Mouse (Mus musculus) liver, embryonic 15.5 days (tissue): ENCODE measurements around the gene Cabcoco1. TPM values are rescaled to one million over a fixed set of nuclear protein-coding genes. Genes with fewer than 3 reads are reported as not detected.

Experiments used
- ATAC-seq: fragments of 200-750 bp; cut with Nextera tagmentation; 2 replicates; pipeline ENCODE4 v1.8.0; 2017; ENCODE audit warnings: moderate number of reproducible peaks, mild to moderate bottlenecking, moderate library complexity; ENCODE audit not compliant: insufficient read depth
- H3K27ac ChIP-seq: fragments of 300-500 bp; sonication (generic); replicated peaks from 2 replicates; pipeline ENCODE4 v1.5.1; 2015; ENCODE audit warnings: mild to moderate bottlenecking, inconsistent platforms
- H3K27me3 ChIP-seq: fragments of 300-500 bp; sonication (generic); 2 replicates; pipeline ENCODE4 v1.6.1; 2015; ENCODE audit warnings: mild to moderate bottlenecking, inconsistent platforms
- H3K36me3 ChIP-seq: fragments of 300-500 bp; sonication (generic); replicated peaks from 2 replicates; pipeline ENCODE4 v1.6.1; 2015; ENCODE audit warnings: moderate library complexity, mild to moderate bottlenecking, inconsistent platforms
- H3K4me1 ChIP-seq: fragments of 300-500 bp; sonication (generic); replicated peaks from 2 replicates; pipeline ENCODE4 v1.6.1; 2015; ENCODE audit warnings: inconsistent platforms
- H3K4me2 ChIP-seq: fragments of 300-500 bp; sonication (generic); 2 replicates; pipeline ENCODE4 v1.6.1; 2015; ENCODE audit warnings: moderate library complexity, mild to moderate bottlenecking, inconsistent platforms
- H3K4me3 ChIP-seq: fragments of 300-500 bp; sonication (generic); replicated peaks from 2 replicates; pipeline ENCODE4 v1.5.1; 2015; ENCODE audit warnings: mild to moderate bottlenecking, inconsistent platforms
- H3K9ac ChIP-seq: fragments of 300-500 bp; sonication (generic); 2 replicates; pipeline ENCODE4 v1.6.1; 2015; ENCODE audit warnings: moderate library complexity, mild to moderate bottlenecking, inconsistent platforms
- H3K9me3 ChIP-seq: fragments of 300-500 bp; sonication (generic); replicated peaks from 2 replicates; pipeline ENCODE4 v1.6.1; 2016; ENCODE audit warnings: inconsistent platforms
- WGBS: fragments of 180-500 bp; shearing (Covaris S2); methylation state at CpG from one replicate; pipeline ENCODE4 v1.1.7; 2015; ENCODE audit warnings: mixed read lengths; ENCODE audit not compliant: insufficient replicate concordance; 5-methylcytosine and 5-hydroxymethylcytosine counted together
- polyA plus RNA-seq: library from polyadenylated mRNA; unstranded; fragments of >200 nt; fragmentation: Nextera tagmentation; extraction: Ambion mirVana; gene quantifications from 2 replicates; pipeline ENCODE4 v1.2.1, GENCODE M21; 2015

The Cabcoco1 gene
- polyA plus RNA-seq, 1 experiment from 2014 or later = 0.96 TPM

- Histone ChIP-seq H3K9me3 (no peaks in the 10 kb centered on the region), H3K27me3 (no peaks in the 10 kb centered on the region), H3K9ac (no peak overlapping the region), H3K4me3 (0 out of 2 replicates have a peak overlapping the region, but pooled peaks have one; percentile 1), H3K4me2 (peak overlapping the region; percentile 47), H3K36me3 (no peaks in the 10 kb centered on the region), H3K27ac (peak overlapping the region; percentile 76), H3K4me1 (peaks cover 21% of the 10 kb centered on the region)
- 9% methylated on average over 15 of the region's 15 CpGs for WGBS
- ATAC-seq = peak; percentile 66
Observed at GRCm38 (mm10) chr10:68445876-68446796, 95.6 kb downstream of the Cabcoco1 start.

- no peak for ATAC-seq
- H3K36me3 ChIP-seq = no peaks in the 10 kb centered on the region
- no peaks in the 10 kb centered on the region for H3K27me3 ChIP-seq
- H3K4me3 ChIP-seq = no peak overlapping the region
- H3K9me3 ChIP-seq = no peaks in the 10 kb centered on the region
- H3K9ac ChIP-seq = no peak overlapping the region
- 51% methylated on average over 8 of the region's 8 CpGs for WGBS
- peaks cover 21% of the 10 kb centered on the region for H3K4me1 ChIP-seq
- 0 out of 2 replicates have a peak overlapping the region, but pooled peaks have one; percentile 76 for H3K27ac ChIP-seq
- H3K4me2 ChIP-seq = peak overlapping the region; percentile 47
Observed at GRCm38 (mm10) chr10:68445244-68445811, 96.4 kb downstream of the Cabcoco1 start.

- ATAC-seq = no peak
- no peaks in the 10 kb centered on the region for H3K9me3 ChIP-seq
- no peaks in the 10 kb centered on the region for H3K27me3 ChIP-seq
- H3K9ac ChIP-seq = no peak overlapping the region
- H3K4me2 ChIP-seq = no peak overlapping the region
- WGBS = 63% methylated on average over 14 of the region's 14 CpGs
- no peak overlapping the region for H3K27ac ChIP-seq
- H3K36me3 ChIP-seq = no peaks in the 10 kb centered on the region
- H3K4me3 ChIP-seq = no peak overlapping the region
- H3K4me1 ChIP-seq = peaks cover 21% of the 10 kb centered on the region
Observed at GRCm38 (mm10) chr10:68444361-68445114, 97.2 kb downstream of the Cabcoco1 start.

- Histone ChIP-seq H3K4me3 (no peak overlapping the region), H3K9ac (no peak overlapping the region), H3K36me3 (no peaks in the 10 kb centered on the region), H3K27ac (no peak overlapping the region), H3K9me3 (no peaks in the 10 kb centered on the region), H3K4me2 (no peak overlapping the region), H3K27me3 (no peaks in the 10 kb centered on the region), H3K4me1 (peaks cover 21% of the 10 kb centered on the region)
- no peak for ATAC-seq
- WGBS = 5% methylated on average over 7 of the region's 7 CpGs
Observed at GRCm38 (mm10) chr10:68443132-68443531, 98.6 kb downstream of the Cabcoco1 start.

- peaks cover 21% of the 10 kb centered on the region for H3K4me1 ChIP-seq
- no peaks in the 10 kb centered on the region for H3K27me3 ChIP-seq
- no peak overlapping the region for H3K4me3 ChIP-seq
- H3K27ac ChIP-seq = no peak overlapping the region
- no peak for ATAC-seq
- no peak overlapping the region for H3K9ac ChIP-seq
- H3K36me3 ChIP-seq = no peaks in the 10 kb centered on the region
- H3K9me3 ChIP-seq = no peaks in the 10 kb centered on the region
- H3K4me2 ChIP-seq = no peak overlapping the region
- WGBS = 31% methylated on average over 3 of the region's 3 CpGs
Observed at GRCm38 (mm10) chr10:68442713-68443112, 99.0 kb downstream of the Cabcoco1 start.

- Histone ChIP-seq H3K9me3 (no peaks in the 10 kb centered on the region), H3K27ac (no peak overlapping the region)
- WGBS = 54% methylated on average over 10 of the region's 10 CpGs
Observed at GRCm38 (mm10) chr10:68441931-68442662, 99.6 kb downstream of the Cabcoco1 start.

GRCm38 (mm10) chr10:68440515-68440914 is 101.2 kb downstream of the Cabcoco1 start:
- Histone ChIP-seq H3K4me3 (no peak overlapping the region), H3K9ac (no peak overlapping the region), H3K27ac (no peak overlapping the region), H3K27me3 (no peaks in the 10 kb centered on the region), H3K9me3 (no peaks in the 10 kb centered on the region), H3K4me2 (no peak overlapping the region), H3K4me1 (peaks cover 11% of the 10 kb centered on the region), H3K36me3 (no peaks in the 10 kb centered on the region)
- 78% methylated on average over 8 of the region's 8 CpGs for WGBS
- no peak for ATAC-seq

More at GRCm38 (mm10) chr10:68441931-68442662, 99.6 kb downstream of the Cabcoco1 start:
- H3K4me3 ChIP-seq = no peak overlapping the region
- H3K9ac ChIP-seq = no peak overlapping the region
- H3K4me1 ChIP-seq = peaks cover 21% of the 10 kb centered on the region
- no peaks in the 10 kb centered on the region for H3K36me3 ChIP-seq
- H3K27me3 ChIP-seq = no peaks in the 10 kb centered on the region
- H3K4me2 ChIP-seq = no peak overlapping the region
- no peak for ATAC-seq

- H3K27ac ChIP-seq = no peak overlapping the region
- H3K4me1 ChIP-seq = peaks cover 5% of the 10 kb centered on the region; the same call in 1 of the 2 replicates
- no peak for ATAC-seq
- no peaks in the 10 kb centered on the region for H3K27me3 ChIP-seq
- no peaks in the 10 kb centered on the region for H3K9me3 ChIP-seq
- H3K4me3 ChIP-seq = no peak overlapping the region
- H3K4me2 ChIP-seq = no peak overlapping the region
- WGBS = 63% methylated on average over 7 of the region's 7 CpGs
- H3K36me3 ChIP-seq = no peaks in the 10 kb centered on the region
- no peak overlapping the region for H3K9ac ChIP-seq
Observed at GRCm38 (mm10) chr10:68435754-68436153, 105.9 kb downstream of the Cabcoco1 start.

- Histone ChIP-seq H3K4me3 (no peak overlapping the region), H3K4me2 (no peak overlapping the region), H3K9me3 (no peaks in the 10 kb centered on the region), H3K27ac (no peak overlapping the region), H3K9ac (no peak overlapping the region), H3K4me1 (peaks cover 5% of the 10 kb centered on the region; the same call in 1 of the 2 replicates), H3K36me3 (no peaks in the 10 kb centered on the region), H3K27me3 (no peaks in the 10 kb centered on the region)
- no peak for ATAC-seq
- WGBS = 65% methylated on average over 13 of the region's 13 CpGs
Observed at GRCm38 (mm10) chr10:68435001-68435560, 106.6 kb downstream of the Cabcoco1 start.

- no peak overlapping the region for H3K4me2 ChIP-seq
- no peaks in the 10 kb centered on the region for H3K9me3 ChIP-seq
- no peak for ATAC-seq
- H3K4me1 ChIP-seq = peaks cover 5% of the 10 kb centered on the region; the same call in 1 of the 2 replicates
- no peak overlapping the region for H3K4me3 ChIP-seq
- H3K36me3 ChIP-seq = no peaks in the 10 kb centered on the region
- H3K27ac ChIP-seq = no peak overlapping the region
- H3K27me3 ChIP-seq = no peaks in the 10 kb centered on the region
- no peak overlapping the region for H3K9ac ChIP-seq
- WGBS = 59% methylated on average over 9 of the region's 9 CpGs
Observed at GRCm38 (mm10) chr10:68434045-68434639, 107.6 kb downstream of the Cabcoco1 start.
